Mouse (Mus musculus): Measurements from ENCODE around the gene Nit1.

The Nit1 gene

GRCm38 (mm10) chr1:171294298-171295062 is 51.0 kb downstream of the Nit1 start, which contains the start of gene Ufc1:
Gene Ufc1 (minus strand): TSS chr1:171295024.
- peak; percentile 88 for DNase-seq (ENCODE audit: extremely low read depth, insufficient read length, low spot score)

- no peak for DNase-seq (ENCODE audit: extremely low read depth, insufficient read length, low spot score)
These were observed 51.5 kb downstream of the Nit1 start for GRCm38 (mm10) chr1:171293906-171294297.

DNA sequence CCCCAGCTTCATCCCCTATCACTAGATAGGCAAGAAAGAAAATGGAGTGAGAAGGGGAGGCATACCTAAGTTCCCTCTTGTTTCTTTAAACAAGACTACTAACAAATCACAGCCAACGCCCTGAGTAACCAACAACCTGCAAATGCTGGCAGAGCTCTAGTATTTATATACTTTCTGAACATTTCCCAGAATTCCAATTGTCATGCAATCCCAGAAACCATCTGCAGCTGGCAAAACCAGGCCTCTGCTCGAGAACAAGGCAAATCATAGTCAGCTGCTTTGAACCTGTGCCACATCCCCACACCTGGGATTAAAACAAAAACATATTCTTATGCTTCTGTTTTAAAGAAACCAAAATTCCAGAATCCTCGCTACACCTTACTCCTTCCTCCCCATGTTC is 52.1 kb downstream of the Nit1 start:
- no peak for DNase-seq (ENCODE audit: extremely low read depth, insufficient read length, low spot score)

- DNase-seq (ENCODE audit: extremely low read depth, insufficient read length, low spot score) = no peak
These were observed 57.1 kb downstream of the Nit1 start for GRCm38 (mm10) chr1:171288328-171288727.
